Mouse (Mus musculus) G1E-ER4 (cell line): ENCODE results near the gene Ctbp2. TPM values are rescaled to one million over a fixed set of nuclear protein-coding genes. Genes with fewer than 3 reads are reported as not detected.

Experiments
- GATA1 ChIP-seq: IDR thresholded peaks from one replicate; pipeline ENCODE4 v1.8.0; 2012; ENCODE audit warnings: low read length, inconsistent platforms
- polyA plus RNA-seq: library from polyadenylated mRNA; stranded (reverse); fragments of >175 nt; gene quantifications from 2 replicates; pipeline ENCODE4 v1.2.3, GENCODE M21; 2012

Ctbp2 gene
- polyA plus RNA-seq, 1 experiment = 64.6 TPM

DNA sequence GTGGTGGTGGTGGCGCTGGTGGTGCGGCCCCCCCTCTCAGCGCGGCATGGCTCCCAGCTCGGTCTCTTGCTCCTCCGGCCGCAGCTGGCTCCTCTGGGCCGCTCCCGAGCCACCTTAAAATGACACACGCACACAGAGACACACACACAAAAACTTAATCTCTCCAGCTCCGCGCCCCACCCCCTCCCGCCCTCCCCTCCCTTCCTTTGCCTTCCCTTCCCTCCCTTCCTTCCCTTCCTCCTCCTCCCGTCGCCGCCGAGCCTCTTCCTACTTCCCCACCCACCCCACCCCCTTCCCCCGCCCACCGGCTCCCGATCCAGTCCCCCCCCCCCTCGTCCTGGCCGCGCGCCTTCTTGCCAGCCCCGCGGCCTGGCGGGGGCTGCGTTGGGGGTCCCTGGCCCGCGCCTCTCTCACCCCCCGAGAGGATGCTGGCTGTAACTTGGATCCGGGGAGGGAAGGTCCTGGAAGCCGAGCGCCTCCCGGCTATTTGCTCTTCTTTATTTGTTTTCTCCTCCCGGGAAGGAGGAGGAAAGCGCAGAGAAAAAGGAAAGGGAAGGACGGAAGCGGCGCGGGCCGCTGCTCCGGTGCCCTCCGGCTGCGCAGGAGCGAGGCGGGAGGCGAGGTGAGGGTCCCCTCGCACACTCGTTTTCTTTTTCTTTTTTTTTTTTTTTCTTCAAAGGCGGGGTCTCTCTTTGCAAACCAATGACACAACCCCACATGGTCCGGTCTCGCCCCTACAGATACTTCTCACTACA is 733 bp downstream of the Ctbp2 start, which contains the start of gene Fgfr2:
TSS of gene Fgfr2 (minus strand) at position 107 of the 755 bp plus-strand sequence.
- TF ChIP-seq GATA1 = no peak

DNA sequence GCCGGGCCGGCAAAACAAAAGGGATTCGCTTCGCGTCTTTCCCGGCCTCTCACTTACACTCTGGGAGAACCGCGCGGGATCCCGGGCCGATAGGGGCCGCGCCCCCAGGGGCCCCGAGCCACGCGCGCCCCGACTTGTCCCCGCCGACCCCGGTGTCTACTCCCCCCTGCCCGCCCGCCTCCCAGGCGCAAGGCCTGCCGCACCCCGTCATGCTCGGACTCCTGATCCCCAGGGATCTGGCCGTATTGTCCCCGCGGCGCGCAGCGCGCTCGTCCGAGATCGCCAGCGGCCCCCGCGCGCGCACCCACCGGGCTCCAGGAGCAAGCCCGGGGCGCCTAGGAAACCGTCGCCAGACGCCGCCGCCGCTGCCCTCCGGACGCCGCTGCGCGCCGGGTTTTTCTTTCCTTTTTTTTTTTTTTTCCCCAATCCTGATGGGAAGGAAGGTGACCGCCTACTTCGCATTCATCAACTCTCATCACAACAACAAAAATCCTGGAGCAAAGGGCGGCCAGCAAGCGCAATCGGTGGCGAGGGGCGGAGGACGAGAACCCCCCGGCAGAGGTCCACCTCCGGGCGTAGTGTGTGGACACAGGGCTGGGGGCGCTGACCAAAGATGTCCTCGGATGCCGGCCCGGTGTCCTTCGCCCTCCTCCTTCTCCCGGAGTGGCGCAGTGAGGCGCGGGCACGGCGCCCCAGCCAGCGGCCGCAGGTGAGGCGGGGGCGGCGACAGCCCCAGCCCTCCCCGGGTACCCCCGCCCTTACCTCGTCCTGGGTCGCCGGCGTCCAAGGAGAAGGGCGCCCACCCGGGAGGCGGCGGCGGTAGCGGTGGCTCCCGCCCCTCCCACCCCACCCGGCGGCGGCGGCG is 1.5 kb downstream of the Ctbp2 start:
- no peak for TF ChIP-seq GATA1

- no peak for TF ChIP-seq GATA1
Observed at GRCm38 (mm10) chr7:133121661-133122378, 2.3 kb downstream of the Ctbp2 start.

GRCm38 (mm10) chr7:133121080-133121607 is 3.0 kb downstream of the Ctbp2 start:
- no peak for TF ChIP-seq GATA1

DNA sequence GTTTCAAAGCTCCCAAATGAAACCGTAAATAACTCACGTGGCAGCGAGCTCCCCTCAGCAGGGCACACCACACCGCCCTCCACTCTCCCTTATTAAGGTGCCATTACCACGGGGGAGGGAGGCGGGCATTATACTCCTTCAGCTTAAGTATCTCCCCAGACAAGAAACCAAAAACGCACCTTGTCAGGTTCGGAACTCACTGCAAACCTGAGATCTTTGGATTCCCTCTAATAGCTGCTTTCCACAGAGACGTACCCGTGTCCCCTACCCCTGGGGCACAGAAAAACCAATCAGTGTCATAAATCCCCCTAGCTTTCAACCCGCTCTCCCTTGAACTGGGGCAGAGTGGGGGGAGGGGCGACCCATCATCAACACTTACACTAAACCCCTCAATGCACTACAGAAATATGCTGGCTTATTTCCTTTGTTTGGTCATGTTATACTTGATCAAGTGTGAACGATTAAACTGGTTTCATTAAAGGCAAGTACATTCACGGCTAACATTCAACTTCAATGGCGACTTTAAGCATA is 3.9 kb downstream of the Ctbp2 start:
- no peak for TF ChIP-seq GATA1

DNA sequence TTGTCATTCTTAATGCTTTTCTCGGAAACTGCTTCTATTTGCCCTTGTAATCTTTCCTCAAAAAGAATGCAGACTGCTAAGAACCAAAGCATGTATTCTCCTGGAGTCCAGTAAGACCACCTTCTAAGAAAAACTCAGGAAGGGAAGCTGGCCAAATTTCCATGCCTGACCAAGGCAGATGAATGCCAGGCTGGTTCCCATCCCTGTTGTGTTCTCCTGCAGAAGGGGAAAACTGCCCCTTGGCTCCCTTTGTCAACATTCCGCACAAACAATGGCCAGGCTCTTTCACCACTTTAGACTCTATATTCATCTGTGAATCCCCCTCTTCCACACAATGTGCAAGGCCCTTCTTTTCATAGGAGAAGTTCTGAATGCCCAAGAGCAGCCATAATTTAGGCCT is 6.3 kb downstream of the Ctbp2 start:
- TF ChIP-seq GATA1 = no peak

GRCm38 (mm10) chr7:133116542-133116941 is 7.6 kb downstream of the Ctbp2 start:
- TF ChIP-seq GATA1 = no peak

DNA sequence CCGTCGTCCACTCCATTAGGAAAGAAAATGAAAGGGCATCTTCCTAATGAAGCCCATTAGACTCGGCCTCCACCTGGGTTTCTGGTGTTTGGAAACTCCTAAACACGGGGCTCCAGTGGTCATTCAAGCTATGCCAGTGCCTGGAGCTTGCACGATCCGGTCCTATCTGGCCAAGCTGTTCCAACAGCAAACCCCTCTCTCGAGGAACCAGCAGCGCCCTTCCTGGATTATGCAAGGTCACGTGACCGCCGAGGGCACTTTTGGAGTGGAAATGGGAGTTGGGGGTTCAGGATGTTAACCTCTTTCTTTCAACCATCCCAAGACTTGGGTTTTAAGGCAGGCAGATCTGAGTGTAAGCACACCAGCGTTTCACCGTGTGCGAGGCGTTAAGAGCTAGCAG is 8.3 kb downstream of the Ctbp2 start:
- TF ChIP-seq GATA1 = no peak

- TF ChIP-seq GATA1 = no peak
Observed at GRCm38 (mm10) chr7:133114847-133115470, 9.2 kb downstream of the Ctbp2 start.

GRCm38 (mm10) chr7:133113185-133113895 is 10.8 kb downstream of the Ctbp2 start:
- TF ChIP-seq GATA1 = no peak

DNA sequence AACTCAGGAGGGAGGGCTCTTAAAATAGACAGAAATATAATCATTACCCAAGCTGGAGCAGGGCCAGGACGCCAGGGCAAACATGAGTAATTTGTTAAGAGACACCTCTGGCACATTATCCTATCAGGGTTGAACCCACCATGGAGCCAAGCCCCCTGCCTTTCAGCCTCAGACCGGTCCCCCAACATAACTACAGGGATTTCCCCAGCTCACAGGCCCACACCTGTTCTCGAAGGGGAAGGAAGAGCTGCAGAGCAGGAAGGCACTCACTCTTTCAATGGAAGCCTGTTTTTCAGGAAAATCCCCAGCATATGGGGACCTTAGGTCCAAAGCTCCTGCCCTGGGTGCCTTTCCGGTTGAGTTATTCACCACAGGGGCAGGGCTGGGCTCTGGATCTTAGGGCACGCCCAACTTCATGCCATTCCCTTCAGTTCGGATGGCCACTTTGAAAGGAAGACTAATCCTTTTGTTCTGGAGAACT is 11.8 kb downstream of the Ctbp2 start:
- no peak for TF ChIP-seq GATA1

- no peak for TF ChIP-seq GATA1
Observed at GRCm38 (mm10) chr7:133109442-133109841, 14.7 kb downstream of the Ctbp2 start.

GRCm38 (mm10) chr7:133108695-133109094 is 15.5 kb downstream of the Ctbp2 start:
- no peak for TF ChIP-seq GATA1

DNA sequence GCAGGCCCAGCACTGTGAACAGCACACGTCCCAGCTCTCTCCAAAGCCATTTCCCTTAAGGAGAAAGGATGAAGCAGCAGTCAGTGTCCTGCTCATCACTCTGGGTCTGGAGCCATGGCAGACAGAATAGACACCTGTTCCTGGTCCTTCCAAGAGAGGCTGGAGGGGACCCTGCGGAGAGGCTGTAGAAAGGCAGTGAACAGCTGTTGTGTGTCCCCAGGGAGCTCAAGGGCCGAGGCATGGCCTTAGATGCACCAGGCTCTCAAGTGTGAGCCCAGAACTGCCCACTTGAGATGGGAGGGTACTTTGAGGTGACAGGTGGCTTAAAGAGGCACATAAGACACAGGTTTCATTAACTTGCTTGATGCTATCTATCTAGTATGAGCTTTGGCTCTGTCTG is 21.6 kb downstream of the Ctbp2 start:
- no peak for TF ChIP-seq GATA1
